Mouse (Mus musculus) liver, adult 2 months (tissue): Measurements from ENCODE around the gene Rrp7a. TPM values are rescaled to one million over a fixed set of nuclear protein-coding genes. Genes with fewer than 3 reads are reported as not detected.

Experiments
- DNase-seq: peaks from one replicate; pipeline ENCODE4 v3.0.0-alpha.2; 2011; ENCODE audit warnings: low read depth, low spot score; ENCODE audit errors: extremely low read depth
- H3K27ac ChIP-seq: fragments of 200-500 bp; replicated peaks from 2 replicates; pipeline ENCODE4 v1.5.1; 2012; ENCODE audit warnings: low read depth, mild to moderate bottlenecking, control low read depth, inconsistent platforms, low read length; ENCODE audit not compliant: insufficient read depth
- H3K27me3 ChIP-seq: fragments of 200-500 bp; 2 replicates; pipeline ENCODE4 v1.6.1; 2012; ENCODE audit warnings: mild to moderate bottlenecking, moderate library complexity, low read length, inconsistent platforms; ENCODE audit not compliant: control insufficient read depth, insufficient read depth
- H3K36me3 ChIP-seq: fragments of 200-500 bp; 2 replicates; pipeline ENCODE4 v1.6.1; 2012; ENCODE audit warnings: low read length, inconsistent platforms; ENCODE audit not compliant: control insufficient read depth, insufficient read depth
- H3K4me1 ChIP-seq: fragments of 200-500 bp; 2 replicates; pipeline ENCODE4 v1.6.1; 2011; ENCODE audit warnings: low read length; ENCODE audit not compliant: control insufficient read depth, insufficient read depth
- H3K4me3 ChIP-seq: fragments of 200-500 bp; 2 replicates; pipeline ENCODE4 v1.5.1; 2011; ENCODE audit warnings: low read depth, mild to moderate bottlenecking, control low read depth, low read length, moderate library complexity; ENCODE audit not compliant: insufficient read depth
- H3K79me2 ChIP-seq: fragments of 200-500 bp; 2 replicates; pipeline ENCODE4 v1.6.1; 2012; ENCODE audit warnings: inconsistent platforms, mild to moderate bottlenecking, low read length, moderate library complexity; ENCODE audit not compliant: control insufficient read depth, insufficient read depth
- H3K9ac ChIP-seq: fragments of 200-500 bp; 2 replicates; pipeline ENCODE4 v1.6.1; 2012; ENCODE audit warnings: low read depth, mild to moderate bottlenecking, control low read depth, inconsistent platforms, low read length
- CTCF ChIP-seq: fragments of 200-500 bp; IDR thresholded peaks from 2 replicates; pipeline ENCODE4 v1.5.1; 2011; ENCODE audit warnings: low read depth, low read length, control low read depth
- POLR2A ChIP-seq: fragments of 200-500 bp; IDR thresholded peaks from 2 replicates; pipeline ENCODE4 v1.6.1; 2011; ENCODE audit warnings: low read length, control low read depth; ENCODE audit not compliant: insufficient read depth; ENCODE audit errors: extremely low read depth
- WGBS: fragments of 180-500 bp; shearing (Covaris S2); methylation state at CpG from one replicate; pipeline ENCODE4 v1.1.7; 2018; 5-methylcytosine and 5-hydroxymethylcytosine counted together
- polyA plus RNA-seq: library from polyadenylated mRNA; depleted of rRNA; stranded (reverse); fragments of >200 nt; gene quantifications from 2 replicates; pipeline ENCODE4 v1.2.3, GENCODE M21; 2012
- total RNA-seq: library from RNA; depleted of rRNA; stranded (reverse); fragments of >200 nt; gene quantifications from 2 replicates; pipeline ENCODE4 v1.2.3, GENCODE M21; 2014

Rrp7a gene
- total and polyA plus RNA-seq, 2 experiments = 9.1 to 44.1 TPM

DNA sequence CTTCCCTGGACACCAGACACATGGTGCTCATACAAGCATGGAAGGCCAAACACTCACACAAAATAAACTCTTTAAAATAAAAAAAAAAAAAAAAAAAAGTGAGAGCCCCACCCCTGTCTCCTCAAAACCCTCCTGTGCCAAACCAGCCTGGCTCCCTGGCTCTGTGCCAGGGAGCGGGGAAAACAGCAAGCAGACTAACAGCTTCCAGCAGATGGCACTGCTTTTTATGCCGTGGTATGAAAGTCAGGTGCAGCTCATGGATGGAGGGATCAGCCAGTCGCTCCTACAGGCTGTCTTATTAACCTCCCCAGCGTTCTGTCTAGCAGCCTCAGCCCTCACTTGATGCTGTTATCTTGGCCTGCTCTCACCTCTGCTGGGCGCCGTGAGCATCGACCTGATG, 4.2 kb downstream of the Rrp7a start:
- H3K4me1 ChIP-seq = peaks cover 5% of the 10 kb centered on the region; the same call in 1 of the 2 replicates
- WGBS = 48% methylated on average over 7 of the region's 7 CpGs
- DNase-seq = peak; percentile 57
- peak; percentile 63 for TF ChIP-seq CTCF
- TF ChIP-seq POLR2A = no peak
- H3K9ac ChIP-seq = no peak overlapping the region
- no peak overlapping the region for H3K4me3 ChIP-seq
- no peak overlapping the region for H3K27ac ChIP-seq
- H3K36me3 ChIP-seq = no peaks in the 10 kb centered on the region; the same call in 1 of the 2 replicates
- no peaks in the 10 kb centered on the region for H3K27me3 ChIP-seq
- peaks cover 9% of the 10 kb centered on the region; the same call in 1 of the 2 replicates for H3K79me2 ChIP-seq

DNA sequence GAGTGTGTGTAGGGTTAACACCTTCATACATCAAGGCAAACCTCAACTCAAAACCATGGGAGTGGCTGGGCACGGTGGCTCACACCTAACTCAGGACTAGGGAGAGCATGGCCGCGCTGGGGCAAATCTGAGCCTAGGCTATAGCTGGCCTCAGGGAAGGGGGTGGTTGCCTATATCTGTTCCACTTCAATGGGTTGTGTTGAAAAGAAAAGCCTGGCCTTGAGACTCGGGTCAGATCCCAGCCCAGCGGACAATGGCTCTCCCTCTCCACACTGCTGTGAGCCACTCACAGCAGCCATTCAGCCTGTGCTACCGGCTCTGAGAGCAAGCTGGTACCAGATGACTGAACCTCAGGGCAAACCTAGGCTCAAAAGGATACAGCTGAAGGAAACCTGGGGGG, 7.5 kb downstream of the Rrp7a start:
- Histone ChIP-seq H3K4me3 (no peak overlapping the region), H3K27me3 (no peaks in the 10 kb centered on the region), H3K27ac (no peak overlapping the region), H3K79me2 (no peaks in the 10 kb centered on the region), H3K36me3 (no peaks in the 10 kb centered on the region; the same call in 1 of the 2 replicates), H3K4me1 (no peaks in the 10 kb centered on the region), H3K9ac (no peak overlapping the region)
- DNase-seq = no peak
- TF ChIP-seq POLR2A = no peak
- TF ChIP-seq CTCF = no peak
- WGBS = 92% methylated on average over 6 of the region's 6 CpGs

DNA sequence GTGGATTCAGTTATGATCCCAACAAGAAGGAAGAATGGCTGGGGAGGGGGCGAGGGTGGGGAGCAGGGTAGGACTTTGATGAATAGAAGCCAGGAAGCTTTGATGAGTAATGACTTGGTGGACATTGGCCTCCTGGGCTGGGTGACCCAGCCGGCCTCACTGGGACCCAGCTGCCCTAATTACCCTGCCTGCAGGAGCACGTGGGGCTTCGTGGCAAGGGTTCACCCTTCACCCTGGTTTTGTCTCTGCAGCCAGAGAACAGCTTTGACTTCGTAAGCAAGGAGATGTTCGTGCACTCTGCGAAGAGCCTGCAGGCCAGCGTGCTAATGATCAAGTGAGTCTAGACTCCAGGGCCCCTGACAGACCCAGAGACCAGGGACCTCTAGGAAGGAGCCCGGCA, 8.5 kb downstream of the Rrp7a start:
- Histone ChIP-seq H3K4me1 (no peaks in the 10 kb centered on the region), H3K4me3 (no peak overlapping the region), H3K27me3 (no peaks in the 10 kb centered on the region), H3K36me3 (peaks cover 2% of the 10 kb centered on the region; the same call in 1 of the 2 replicates), H3K79me2 (no peaks in the 10 kb centered on the region), H3K27ac (no peak overlapping the region), H3K9ac (no peak overlapping the region)
- WGBS = 79% methylated on average over 9 of the region's 9 CpGs
- no peak for TF ChIP-seq CTCF
- TF ChIP-seq POLR2A = no peak
- peak; percentile 40 for DNase-seq

GRCm38 (mm10) chr15:83112898-83113297, 9.7 kb downstream of the Rrp7a start:
- H3K27ac ChIP-seq = no peak overlapping the region
- no peak overlapping the region for H3K4me3 ChIP-seq
- DNase-seq = peak; percentile 21
- no peaks in the 10 kb centered on the region for H3K79me2 ChIP-seq
- no peaks in the 10 kb centered on the region for H3K4me1 ChIP-seq
- TF ChIP-seq CTCF (peak; percentile 84), POLR2A (no peak)
- peaks cover 2% of the 10 kb centered on the region; the same call in 1 of the 2 replicates for H3K36me3 ChIP-seq
- H3K9ac ChIP-seq = no peak overlapping the region
- 25% methylated on average over 10 of the region's 11 CpGs for WGBS
- H3K27me3 ChIP-seq = no peaks in the 10 kb centered on the region

DNA sequence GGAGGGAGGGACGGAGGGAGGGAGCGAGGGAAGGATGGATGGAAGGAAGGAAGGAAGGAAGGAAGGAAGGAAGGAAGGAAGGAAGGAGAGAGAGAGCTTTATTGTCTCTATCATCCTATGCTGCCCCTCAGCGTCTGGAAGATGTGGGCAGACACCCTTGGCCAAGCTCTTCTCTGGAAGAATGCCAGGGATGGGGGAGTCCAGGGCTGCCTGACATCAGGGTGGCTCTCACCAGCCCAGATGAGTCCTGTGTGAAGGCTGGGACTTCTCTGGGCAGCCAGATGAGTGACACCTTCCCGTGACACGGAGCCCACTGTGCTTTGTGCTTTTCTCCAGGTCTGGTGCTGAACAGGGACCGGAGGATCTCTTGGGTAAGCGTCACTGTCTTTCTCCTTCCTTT, 10.7 kb downstream of the Rrp7a start:
- H3K27ac ChIP-seq = no peak overlapping the region
- 94% methylated on average over 7 of the region's 7 CpGs for WGBS
- no peak overlapping the region for H3K4me3 ChIP-seq
- TF ChIP-seq POLR2A = no peak
- TF ChIP-seq CTCF = no peak
- no peak overlapping the region for H3K9ac ChIP-seq
- no peak for DNase-seq
- H3K79me2 ChIP-seq = no peaks in the 10 kb centered on the region
- no peaks in the 10 kb centered on the region for H3K4me1 ChIP-seq
- H3K27me3 ChIP-seq = no peaks in the 10 kb centered on the region
- peaks cover 2% of the 10 kb centered on the region; the same call in 1 of the 2 replicates for H3K36me3 ChIP-seq

GRCm38 (mm10) chr15:83111290-83111689, 11.3 kb downstream of the Rrp7a start:
- Histone ChIP-seq H3K27ac (no peak overlapping the region), H3K4me3 (no peak overlapping the region), H3K4me1 (no peaks in the 10 kb centered on the region), H3K36me3 (peaks cover 2% of the 10 kb centered on the region; the same call in 1 of the 2 replicates), H3K9ac (no peak overlapping the region), H3K79me2 (no peaks in the 10 kb centered on the region), H3K27me3 (no peaks in the 10 kb centered on the region)
- 83% methylated on average over 6 of the region's 6 CpGs for WGBS
- TF ChIP-seq CTCF = no peak
- TF ChIP-seq POLR2A = no peak
- DNase-seq = no peak
